Mouse (Mus musculus): ENCODE results near the gene Lrrc30.

The Lrrc30 gene

DNA sequence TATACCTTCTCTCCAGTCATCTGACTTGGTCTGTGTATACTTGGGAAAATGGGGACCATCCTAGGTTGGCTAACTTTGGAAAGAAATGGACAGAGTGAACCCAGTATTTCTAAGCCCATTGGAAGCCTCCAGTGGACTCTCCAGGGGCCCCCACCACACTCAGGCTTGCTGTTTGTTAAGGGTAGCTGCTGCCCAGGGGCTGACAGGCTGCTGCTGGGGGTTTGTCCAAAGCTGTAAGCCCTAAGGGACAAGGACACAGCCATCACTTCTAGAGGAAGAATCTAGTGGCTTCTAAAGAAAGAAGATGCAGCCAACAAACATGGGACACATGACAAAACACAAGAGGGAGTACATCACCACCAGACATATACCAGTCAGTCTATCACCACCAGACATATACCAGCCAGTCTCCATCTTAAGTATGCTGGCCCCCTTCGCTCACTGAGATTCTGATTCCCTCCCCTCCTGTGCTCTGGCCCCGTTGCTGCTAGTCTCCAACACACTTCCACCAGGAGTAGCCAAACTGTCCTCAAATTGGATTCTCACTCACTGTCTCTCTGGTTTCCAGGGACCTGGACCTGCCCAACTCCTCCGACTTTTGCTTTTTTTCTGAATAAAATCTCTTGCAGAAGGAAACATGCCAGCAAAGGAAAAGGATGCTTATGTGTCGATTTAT, 49.7 kb downstream of the Lrrc30 start:
- DNase-seq, result no peak

DNA sequence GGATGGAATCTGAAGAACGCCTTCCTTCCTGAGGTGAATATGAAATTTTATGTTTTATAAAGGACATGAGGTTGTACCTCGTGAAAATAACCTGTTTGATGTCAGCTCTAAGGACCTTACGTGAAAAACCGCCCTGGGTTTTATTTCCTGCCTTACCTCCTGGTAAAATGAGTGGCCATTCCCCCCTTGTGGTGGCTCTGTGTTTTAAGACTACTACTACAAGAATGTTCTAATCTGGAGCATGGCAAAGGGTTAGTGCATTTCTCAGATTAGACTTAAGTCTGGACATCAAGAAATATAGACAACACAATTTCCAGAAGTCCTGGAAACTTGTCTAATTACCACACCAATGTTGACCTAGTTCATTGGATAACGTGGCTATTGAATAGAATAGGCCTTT, 50.7 kb downstream of the Lrrc30 start:
- DNase-seq, result no peak
